In genomic region chr11:115257775-115258510, GRCm38 (mm10) we compare ENCODE assay signal across 9 mouse cellular contexts. TPM values are rescaled to one million over a fixed set of nuclear protein-coding genes. Genes with fewer than 3 reads are reported as not detected.
DNase-seq lines count a peak whose midpoint lies in the region; ATAC-seq lines count a peak whose summit lies in the region.
"Had no signal": no experiment of that assay in that cellular context is flagged by ENCODE, and none has a peak within 500 bp of the region (broad histone marks: within the 10 kb centered on the region; RNA-seq: fewer than 3 reads in every experiment).

No protein-coding gene starts in this region.

- H3K9me3 ChIP-seq in intestine, embryonic 15.5 days: no peaks in the 10 kb centered on the region

- no peak overlapping the region for H3K9ac ChIP-seq in intestine, embryonic 15.5 days

- H3K27ac ChIP-seq in intestine, embryonic 15.5 days: no peak overlapping the region

- H3K4me3 ChIP-seq in intestine, embryonic 15.5 days (replicated peaks): peak overlapping the region; percentile 13
- H3K4me3 ChIP-seq: myocyte had no signal

- 0 out of 2 replicates have a peak, but pooled peaks cover 5% of the 10 kb centered on the region for H3K4me1 ChIP-seq in intestine, embryonic 15.5 days (replicated peaks)

- 17% methylated on average over 59 of the region's 59 CpGs for WGBS in intestine, embryonic 15.5 days

- peak overlapping the region; percentile 46 for H3K4me2 ChIP-seq in intestine, embryonic 15.5 days (replicated peaks)

- H3K27me3 ChIP-seq in intestine, embryonic 15.5 days (replicated peaks): peaks cover 65% of the 10 kb centered on the region

- no peaks in the 10 kb centered on the region for H3K36me3 ChIP-seq in intestine, embryonic 15.5 days

- DNase-seq in CD4-positive, CD25-positive, alpha-beta regulatory T cell, adult 2 months (ENCODE audit: low read depth, low spot score): peak; percentile 50
- peak; percentile 69 for DNase-seq in embryo, embryonic 9.5 days (ENCODE audit: extremely low spot score)
- peak; percentile 50 for DNase-seq in mesoderm, embryonic 11.5 days (ENCODE audit: low read depth, low spot score)
- DNase-seq in urinary bladder, postnatal 4 days (ENCODE audit: low spot score in 2 of 2): no peak
- DNase-seq in ovary, adult 18-20 months (ENCODE audit: low spot score): no peak

- no peak for ATAC-seq in CD4-positive, CD25-positive, alpha-beta regulatory T cell, adult 4 months
- ATAC-seq in intestine, embryonic 15.5 days: peak; percentile 80
- ATAC-seq in erythroid progenitor cell, adult 5-6 weeks (replicated peaks; ENCODE audit: low FRiP score, poor library complexity, severe bottlenecking): no peak

RNA-seq across cellular contexts. Expression of gene Grin2c, which starts 9.1 kb away (rescaled TPM):
- not detected for polyA plus RNA-seq in CD4-positive, CD25-positive, alpha-beta regulatory T cell, adult 4 months (2017; shearing (Covaris generic))
- polyA plus RNA-seq in intestine, embryonic 15.5 days (2015; fragmentation: Nextera tagmentation; extraction: Ambion mirVana): 0.05 and 0.09 TPM in 2 replicates
- not detected in 2 replicates for total RNA-seq in erythroid progenitor cell, adult 5-6 weeks (2015; ENCODE audit: low replicate concordance)
- total RNA-seq in erythroid progenitor cell, adult 5-6 weeks (2017; ENCODE audit: low replicate concordance): not detected in 2 replicates
- polyA plus RNA-seq: myocyte had no signal

RNA-seq across cellular contexts. Expression of gene Fdxr, which starts 18.9 kb away (rescaled TPM):
- 10 to 100 TPM; 21.6 to 26.8 TPM for polyA plus RNA-seq in CD4-positive, CD25-positive, alpha-beta regulatory T cell, adult 4 months (2017; shearing (Covaris generic))
- 17.2 and 20.8 TPM in 2 replicates for polyA plus RNA-seq in intestine, embryonic 15.5 days (2015; fragmentation: Nextera tagmentation; extraction: Ambion mirVana)
- total RNA-seq in erythroid progenitor cell, adult 5-6 weeks (2015; ENCODE audit: low replicate concordance): 1.3 and 16.6 TPM in 2 replicates
- 1.4 and 3.2 TPM in 2 replicates for total RNA-seq in erythroid progenitor cell, adult 5-6 weeks (2017; ENCODE audit: low replicate concordance)

RNA-seq across cellular contexts. Expression of gene Fads6, which starts 39.5 kb away (rescaled TPM):
- polyA plus RNA-seq in CD4-positive, CD25-positive, alpha-beta regulatory T cell, adult 4 months (2017; shearing (Covaris generic)): 1 to 10 TPM; 1.1 to 1.6 TPM
- 1.5 and 1.7 TPM in 2 replicates for polyA plus RNA-seq in intestine, embryonic 15.5 days (2015; fragmentation: Nextera tagmentation; extraction: Ambion mirVana)
- total RNA-seq in erythroid progenitor cell, adult 5-6 weeks (2015; ENCODE audit: low replicate concordance): not detected in 2 replicates
- total RNA-seq in erythroid progenitor cell, adult 5-6 weeks (2017; ENCODE audit: low replicate concordance): 0.45 and 0.64 TPM in 2 replicates

RNA-seq across cellular contexts. Expression of gene Otop2, which starts 49.0 kb away (rescaled TPM):
- polyA plus RNA-seq in CD4-positive, CD25-positive, alpha-beta regulatory T cell, adult 4 months (2017; shearing (Covaris generic)): not detected
- polyA plus RNA-seq in intestine, embryonic 15.5 days (2015; fragmentation: Nextera tagmentation; extraction: Ambion mirVana): not detected in 2 replicates
- total RNA-seq in erythroid progenitor cell, adult 5-6 weeks (2015; ENCODE audit: low replicate concordance): not detected in 2 replicates
- not detected in 2 replicates for total RNA-seq in erythroid progenitor cell, adult 5-6 weeks (2017; ENCODE audit: low replicate concordance)

Comparison
In these comparisons a context has a peak if more than half of its experiments do, and no peak if none do; other contexts are left out.
1. DNase-seq: peak in CD4-positive, CD25-positive, alpha-beta regulatory T cell, adult 2 months (single experiment), embryo, embryonic 9.5 days (single experiment) and mesoderm, embryonic 11.5 days (single experiment); none in urinary bladder, postnatal 4 days (0 of 2) and ovary, adult 18-20 months (single experiment).